Mouse (Mus musculus) MEL (cell line): ENCODE results near the gene Tnfsf13b. TPM values are rescaled to one million over a fixed set of nuclear protein-coding genes. Genes with fewer than 3 reads are reported as not detected.
A peak's percentile ranks its signal among the peaks of the same experiment; 100 is the strongest.

Experiments used
- DNase-seq: peaks from one replicate; pipeline ENCODE4 v3.0.0; 2011; ENCODE audit warnings: low read depth, low spot score
- H3K27ac ChIP-seq: 2 replicates; pipeline ENCODE4 v1.5.1; 2012; ENCODE audit warnings: low read depth, mild to moderate bottlenecking, control low read depth, low read length, moderate library complexity; ENCODE audit not compliant: control insufficient read depth
- H3K27me3 ChIP-seq, 2 experiments: fragments of 150-350 bp in 1 of 2; sonication (generic) in 1 of 2; 2 replicates each; pipeline ENCODE4 v1.6.1; 2012; ENCODE audit warnings: low read length in 2 of 2, mild to moderate bottlenecking in 2 of 2, improper control_type of control experiment in 1 of 2, moderate library complexity in 1 of 2; ENCODE audit not compliant: insufficient read depth in 2 of 2, control insufficient read depth in 1 of 2
- H3K36me3 ChIP-seq, 2 experiments: 2 replicates each; pipeline ENCODE4 v1.6.1; 2012 to 2014; ENCODE audit warnings: low read length in 2 of 2, improper control_type of control experiment in 1 of 2, inconsistent platforms in 1 of 2, mild to moderate bottlenecking in 1 of 2; ENCODE audit not compliant: insufficient read depth in 2 of 2, control insufficient read depth in 1 of 2
- H3K4me1 ChIP-seq, 2 experiments: fragments of 150-350 bp in 1 of 2; sonication (generic) in 1 of 2; 2 replicates each; pipeline ENCODE4 v1.6.1; 2012; ENCODE audit warnings: low read length in 2 of 2, improper control_type of control experiment in 1 of 2, mild to moderate bottlenecking in 1 of 2; ENCODE audit not compliant: insufficient read depth in 2 of 2, control insufficient read depth in 1 of 2
- H3K4me3 ChIP-seq, 2 experiments: fragments of 150-350 bp in 1 of 2; sonication (generic) in 1 of 2; 2 replicates each; pipeline ENCODE4 v1.5.1; 2012; ENCODE audit warnings: low read depth in 2 of 2, low read length in 2 of 2, mild to moderate bottlenecking in 2 of 2, moderate library complexity in 2 of 2, control low read depth in 1 of 2, improper control_type of control experiment in 1 of 2; ENCODE audit not compliant: control insufficient read depth in 1 of 2, insufficient read depth in 1 of 2
- H3K79me2 ChIP-seq: 2 replicates; pipeline ENCODE4 v1.6.1; 2012; ENCODE audit warnings: mild to moderate bottlenecking, low read length, moderate library complexity; ENCODE audit not compliant: control insufficient read depth, poor library complexity, insufficient read depth
- H3K9ac ChIP-seq: 2 replicates; pipeline ENCODE4 v1.6.1; 2012; ENCODE audit warnings: low read depth, mild to moderate bottlenecking, control low read depth, low read length, moderate library complexity; ENCODE audit not compliant: control insufficient read depth, poor library complexity, severe bottlenecking
- H3K9me3 ChIP-seq: fragments of 150-350 bp; sonication (generic); replicated peaks from 2 replicates; pipeline ENCODE4 v1.6.1; 2012; ENCODE audit warnings: mild to moderate bottlenecking, low read length, improper control_type of control experiment, moderate library complexity; ENCODE audit not compliant: insufficient read depth
- BHLHE40 ChIP-seq: IDR thresholded peaks from 2 replicates; pipeline ENCODE4 v1.6.1; 2012; ENCODE audit warnings: low read depth, mild to moderate bottlenecking, inconsistent platforms, low read length, improper control_type of control experiment, borderline replicate concordance
- CHD2 ChIP-seq: IDR thresholded peaks from 2 replicates; pipeline ENCODE4 v1.6.1; 2011; ENCODE audit warnings: low read length, improper control_type of control experiment
- E2F4 ChIP-seq: IDR thresholded peaks from 2 replicates; pipeline ENCODE4 v1.6.1; 2011; ENCODE audit warnings: low read depth, low read length, improper control_type of control experiment, borderline replicate concordance
- ELF1 ChIP-seq: IDR thresholded peaks from 2 replicates; pipeline ENCODE4 v1.6.1; 2014; ENCODE audit warnings: low read depth, mild to moderate bottlenecking, inconsistent platforms, low read length, improper control_type of control experiment, moderate library complexity
- EP300 ChIP-seq, 2 experiments: IDR thresholded peaks; 2 replicates each; pipeline ENCODE4 v1.6.1; 2011; ENCODE audit warnings: improper control_type of control experiment in 2 of 2, low read length in 2 of 2, low read depth in 1 of 2, mild to moderate bottlenecking in 1 of 2
- ETS1 ChIP-seq: IDR thresholded peaks from 2 replicates; pipeline ENCODE4 v1.6.1; 2012; ENCODE audit warnings: low read depth, mild to moderate bottlenecking, inconsistent platforms, low read length, improper control_type of control experiment, moderate library complexity
- GATA1 ChIP-seq: IDR thresholded peaks from 2 replicates; pipeline ENCODE4 v1.6.1; 2011; ENCODE audit warnings: low read depth, low read length, improper control_type of control experiment
- HCFC1 ChIP-seq: IDR thresholded peaks from 2 replicates; pipeline ENCODE4 v1.6.1; 2012; ENCODE audit warnings: low read depth, mild to moderate bottlenecking, inconsistent platforms, low read length, improper control_type of control experiment, moderate library complexity
- KAT2A ChIP-seq: conservative IDR thresholded peaks from 2 replicates; pipeline ENCODE4 v1.6.1; 2012; ENCODE audit warnings: low read depth, low read length, improper control_type of control experiment, inconsistent platforms
- MAX ChIP-seq: IDR thresholded peaks from 2 replicates; pipeline ENCODE4 v1.6.1; 2011; ENCODE audit warnings: low read length, improper control_type of control experiment
- MXI1 ChIP-seq: IDR thresholded peaks from 2 replicates; pipeline ENCODE4 v1.6.1; 2011; ENCODE audit warnings: mild to moderate bottlenecking, low read depth, low read length, improper control_type of control experiment
- MYC ChIP-seq: IDR thresholded peaks from 2 replicates; pipeline ENCODE4 v1.6.1; 2011; ENCODE audit warnings: low read depth, mild to moderate bottlenecking, low read length, improper control_type of control experiment, moderate library complexity
- NELFE ChIP-seq: IDR thresholded peaks from 2 replicates; pipeline ENCODE4 v1.6.1; 2011; ENCODE audit warnings: low read depth, low read length, improper control_type of control experiment
- NRF1 ChIP-seq: IDR thresholded peaks from 2 replicates; pipeline ENCODE4 v1.6.1; 2014; ENCODE audit warnings: low read depth, mild to moderate bottlenecking, inconsistent platforms, low read length, improper control_type of control experiment, moderate library complexity; ENCODE audit not compliant: poor library complexity, insufficient read depth, severe bottlenecking
- POLR2A ChIP-seq, 2 experiments: IDR thresholded peaks; 2 replicates each; pipeline ENCODE4 v1.6.1; 2011 to 2012; ENCODE audit warnings: low read length in 2 of 2, mild to moderate bottlenecking in 2 of 2, control low read depth in 1 of 2, improper control_type of control experiment in 1 of 2, low read depth in 1 of 2, moderate library complexity in 1 of 2; ENCODE audit not compliant: control insufficient read depth in 1 of 2, insufficient read depth in 1 of 2, poor library complexity in 1 of 2
- SIN3A ChIP-seq: IDR thresholded peaks from 2 replicates; pipeline ENCODE4 v1.6.1; 2012; ENCODE audit warnings: low read length, improper control_type of control experiment, inconsistent platforms
- SMC3 ChIP-seq: IDR thresholded peaks from 2 replicates; pipeline ENCODE4 v1.6.1; 2011; ENCODE audit warnings: low read depth, low read length, improper control_type of control experiment
- TAL1 ChIP-seq: IDR thresholded peaks from 2 replicates; pipeline ENCODE4 v1.6.1; 2012; ENCODE audit warnings: mild to moderate bottlenecking, inconsistent platforms, low read length, moderate library complexity, mixed read lengths
- TBP ChIP-seq: IDR thresholded peaks from 2 replicates; pipeline ENCODE4 v1.8.0; 2011; ENCODE audit warnings: low read depth, low read length, improper control_type of control experiment
- TCF12 ChIP-seq: IDR thresholded peaks from 2 replicates; pipeline ENCODE4 v1.6.1; 2014; ENCODE audit warnings: low read depth, mild to moderate bottlenecking, inconsistent platforms, low read length, improper control_type of control experiment, moderate library complexity
- UBTF ChIP-seq: IDR thresholded peaks from 2 replicates; pipeline ENCODE4 v1.6.1; 2012; ENCODE audit warnings: low read depth, mild to moderate bottlenecking, inconsistent platforms, low read length, improper control_type of control experiment, moderate library complexity, borderline replicate concordance; ENCODE audit not compliant: insufficient read depth
- USF2 ChIP-seq, 2 experiments: IDR thresholded peaks; 2 replicates each; pipeline ENCODE4 v1.6.1; 2011 to 2012; ENCODE audit warnings: improper control_type of control experiment in 2 of 2, low read length in 2 of 2, borderline replicate concordance in 1 of 2, inconsistent platforms in 1 of 2, low read depth in 1 of 2, mild to moderate bottlenecking in 1 of 2; ENCODE audit not compliant: insufficient read depth in 1 of 2
- ZMIZ1 ChIP-seq: IDR thresholded peaks from 2 replicates; pipeline ENCODE4 v1.6.1; 2012; ENCODE audit warnings: low read depth, mild to moderate bottlenecking, inconsistent platforms, low read length, improper control_type of control experiment, moderate library complexity
- ZNF384 ChIP-seq: IDR thresholded peaks from 2 replicates; pipeline ENCODE4 v1.6.1; 2012; ENCODE audit warnings: low read depth, mild to moderate bottlenecking, inconsistent platforms, low read length, improper control_type of control experiment
- polyA plus RNA-seq, 2 experiments: library from polyadenylated mRNA; stranded (reverse) in 1 of 2; unstranded in 1 of 2; fragments of >175 nt in 1 of 2; fragments of >200 nt in 1 of 2; gene quantifications; 2 replicates each; pipeline versions ENCODE4 v1.2.1 to v1.2.4; 2012; ENCODE audit warnings: low replicate concordance in 2 of 2, low read depth in 1 of 2; ENCODE audit not compliant: insufficient read length in 2 of 2, insufficient read depth in 1 of 2, missing spikeins in 1 of 2
- total RNA-seq: library from RNA; depleted of rRNA; stranded (reverse); fragments of 300-350 nt; gene quantifications from 2 replicates; pipeline ENCODE4 v1.2.3, GENCODE M21; 2012

Gene Tnfsf13b
- total and polyA plus RNA-seq, 3 experiments: 0.14 TPM; not detected in 2

DNA sequence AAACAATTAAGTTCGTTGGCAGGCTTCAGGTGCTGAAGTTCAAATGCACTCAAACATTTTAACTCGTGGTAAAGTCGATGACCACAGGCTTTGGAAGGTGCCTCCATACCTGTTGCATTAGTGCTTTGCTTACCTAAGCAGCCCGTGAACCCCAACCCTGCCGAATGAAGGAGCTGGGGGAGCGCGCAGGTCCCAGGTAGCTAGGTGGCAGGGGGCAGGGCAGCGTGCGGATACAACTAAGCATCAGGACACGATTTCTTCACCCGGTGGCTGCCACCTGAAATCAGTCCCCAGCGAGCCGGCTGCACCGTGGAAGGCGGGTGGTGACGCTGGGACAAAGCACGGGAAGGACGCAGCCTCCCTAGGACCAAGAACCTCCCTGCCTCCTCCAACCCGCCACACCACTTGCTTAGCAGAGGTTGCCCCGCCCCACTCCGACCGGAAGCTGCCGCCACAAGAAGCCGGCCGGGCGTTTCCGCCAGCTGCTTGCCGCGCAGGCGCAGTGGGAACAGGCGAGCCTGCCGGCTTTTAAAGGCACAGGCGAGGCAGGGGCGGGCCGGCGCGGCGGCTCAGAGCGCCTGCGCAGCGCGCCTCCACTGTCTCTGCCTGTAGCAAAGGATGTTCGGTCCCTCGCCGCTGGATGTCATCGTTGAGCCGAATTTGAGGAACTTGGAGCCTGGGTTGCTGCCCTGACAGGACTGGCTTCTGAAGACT is 30.2 kb upstream of the Tnfsf13b start (continued):
- TF ChIP-seq TCF12: peak; percentile 37; the same call in 1 of the 2 replicates
- TF ChIP-seq SMC3: peak; percentile 68
- TF ChIP-seq GATA1: no peak

DNA sequence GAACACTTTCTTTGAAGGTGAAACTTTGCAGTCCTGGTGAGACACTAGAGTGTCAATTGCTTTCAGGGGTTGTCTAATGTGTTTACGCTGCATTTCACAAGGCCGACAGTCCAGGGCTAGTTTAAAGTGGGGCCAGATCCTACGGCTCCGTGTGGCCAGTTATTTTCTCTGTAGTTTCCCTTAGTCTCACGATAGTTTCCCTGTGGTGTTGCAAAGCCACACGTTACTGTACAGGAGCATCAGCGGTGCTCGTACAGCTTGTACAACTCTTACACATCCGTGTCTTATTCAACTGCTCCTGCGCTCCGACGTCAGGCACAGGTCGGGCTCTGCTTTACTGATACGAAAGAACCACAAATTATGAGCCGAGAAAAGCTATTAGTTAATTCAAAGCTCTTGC is 29.3 kb upstream of the Tnfsf13b start:
- H3K4me1 ChIP-seq: peaks cover 0 to 21% of the 10 kb centered on the region in 2 experiments; a peak in 3 of 4 replicates

DNA sequence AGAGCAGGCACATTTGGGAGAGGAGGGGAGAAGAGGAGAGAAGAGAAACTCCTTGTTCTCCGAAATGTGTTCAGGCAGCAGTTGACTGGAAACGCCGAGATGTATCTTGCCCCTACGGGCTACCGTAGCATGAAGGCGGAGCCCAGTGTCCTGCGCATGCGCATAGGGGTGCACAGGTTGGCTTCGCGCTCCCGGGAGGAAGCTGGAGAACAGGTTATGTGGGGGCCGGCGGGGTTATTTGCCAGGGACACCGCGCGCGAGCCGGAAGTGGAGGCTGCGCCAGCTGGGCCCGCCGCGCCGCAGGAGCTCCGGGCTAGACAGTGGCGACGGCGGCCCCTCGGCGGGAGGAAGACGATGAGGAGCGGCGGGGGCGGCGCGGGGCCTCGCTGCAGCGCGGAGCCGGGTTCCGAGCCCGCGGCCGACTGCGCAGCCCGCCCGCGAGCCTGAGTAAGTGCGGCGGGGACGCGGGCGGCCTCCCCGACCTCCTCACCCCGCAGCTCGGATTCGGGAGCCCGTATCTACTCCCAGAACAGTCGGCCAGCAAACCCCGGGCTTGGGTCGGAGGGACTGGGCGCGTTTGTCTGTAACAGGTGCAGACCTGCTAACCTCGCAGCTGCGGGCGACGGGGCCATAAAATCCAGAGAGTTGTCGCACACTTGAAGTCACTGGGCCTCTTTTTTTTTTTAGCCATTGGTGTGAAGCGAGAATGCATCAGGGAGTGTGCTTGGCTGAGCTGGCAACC is 28.5 kb upstream of the Tnfsf13b start, which contains the start of the genes Lig4 and Abhd13:
Gene Lig4 (minus strand): TSS at position 114 of the 742 bp plus-strand sequence.
Gene Abhd13 (plus strand): TSS at position 135 of the 742 bp plus-strand sequence.
- Histone ChIP-seq H3K27me3 (no peaks in the 10 kb centered on the region), H3K9ac (peak within 1 kb of the TSS; percentile 93), H3K27ac (peak within 1 kb of the TSS; percentile 91), H3K36me3 (peaks cover 0 to 35% of the 10 kb centered on the region in 2 experiments; a peak in 2 of 4 replicates), H3K4me3 (peak within 1 kb of the TSS; percentile 76 to 87), H3K4me1 (peaks cover 0 to 21% of the 10 kb centered on the region in 2 experiments; a peak in 3 of 4 replicates), H3K9me3 (no peaks in the 10 kb centered on the region), H3K79me2 (peaks cover 49% of the 10 kb centered on the region)
- peak; percentile 97 for DNase-seq
- TF ChIP-seq GATA1: no peak
- TF ChIP-seq USF2 (IDR thresholded peaks at IDR 0.05; ENCODE audit: borderline replicate concordance in 1 of 2, insufficient read depth in 1 of 2, low read depth in 1 of 2, low read length in 2 of 2): no peak
- peak; percentile 85 for TF ChIP-seq ELF1
- peak; percentile 79 for TF ChIP-seq MXI1
- no peak; the same call in none of the 2 replicates for TF ChIP-seq NELFE
- peak; percentile 68 for TF ChIP-seq TBP
- TF ChIP-seq BHLHE40: no peak
- peak; percentile 92 for TF ChIP-seq HCFC1
- peak; percentile 77; the same call in 1 of the 2 replicates for TF ChIP-seq E2F4
- TF ChIP-seq SMC3: no peak
- peak; percentile 80 for TF ChIP-seq KAT2A
- no peak for TF ChIP-seq TAL1
- peak; percentile 94 for TF ChIP-seq NRF1
- no peak for TF ChIP-seq CHD2
- no peak for TF ChIP-seq UBTF
- peak; percentile 76 for TF ChIP-seq TCF12
- TF ChIP-seq MYC: no peak; the same call in 1 of the 2 replicates
- TF ChIP-seq ETS1: peak; percentile 73
- peak in 1 of 2 experiments; percentile 50; a peak in 1 of 4 replicates for TF ChIP-seq EP300 (IDR thresholded peaks at IDR 0.05; ENCODE audit: low read depth in 1 of 2, low read length in 2 of 2)
- peak; percentile 49; the same call in 1 of the 2 replicates for TF ChIP-seq ZNF384
- peak; percentile 93 for TF ChIP-seq SIN3A
- 0 out of 2 replicates have a peak, but pooled peaks have one; percentile 49 for TF ChIP-seq ZMIZ1
- peak; percentile 79 for TF ChIP-seq MAX

More for the DNA sequence above, 29.3 kb upstream of the Tnfsf13b start:
- Histone ChIP-seq H3K9ac (peak overlapping the region; percentile 93), H3K27me3 (no peaks in the 10 kb centered on the region), H3K9me3 (no peaks in the 10 kb centered on the region), H3K79me2 (peaks cover 44% of the 10 kb centered on the region), H3K27ac (peak overlapping the region; percentile 91), H3K36me3 (peaks cover 0 to 35% of the 10 kb centered on the region in 2 experiments; a peak in 2 of 4 replicates), H3K4me3 (peak overlapping the region; percentile 76 to 84)
- 0 out of 2 replicates have a peak, but pooled peaks have one; percentile 9 for TF ChIP-seq CHD2
- TF ChIP-seq ZMIZ1: no peak
- peak; percentile 59; the same call in 1 of the 2 replicates for TF ChIP-seq TBP
- 0 out of 2 replicates have a peak, but pooled peaks have one; percentile 27 for TF ChIP-seq MAX
- TF ChIP-seq POLR2A (IDR thresholded peaks at IDR 0.05; ENCODE audit: control insufficient read depth in 1 of 2, insufficient read depth in 1 of 2, low read depth in 1 of 2, low read length in 2 of 2, poor library complexity in 1 of 2): peak; percentile 28 to 62; a peak in 2 of 4 replicates
- DNase-seq: peak; percentile 81
